Mouse (Mus musculus) ES-Bruce4 (cell line): Measurements from ENCODE around the gene Pla2g12a.

Experiments
- CTCF ChIP-seq: IDR thresholded peaks from one replicate; pipeline ENCODE4 v1.8.1; 2011; ENCODE audit warnings: low read depth, low read length
- POLR2A ChIP-seq: IDR thresholded peaks from one replicate; pipeline ENCODE4 v1.8.1; 2011; ENCODE audit warnings: low read length; ENCODE audit not compliant: insufficient read depth

DNA sequence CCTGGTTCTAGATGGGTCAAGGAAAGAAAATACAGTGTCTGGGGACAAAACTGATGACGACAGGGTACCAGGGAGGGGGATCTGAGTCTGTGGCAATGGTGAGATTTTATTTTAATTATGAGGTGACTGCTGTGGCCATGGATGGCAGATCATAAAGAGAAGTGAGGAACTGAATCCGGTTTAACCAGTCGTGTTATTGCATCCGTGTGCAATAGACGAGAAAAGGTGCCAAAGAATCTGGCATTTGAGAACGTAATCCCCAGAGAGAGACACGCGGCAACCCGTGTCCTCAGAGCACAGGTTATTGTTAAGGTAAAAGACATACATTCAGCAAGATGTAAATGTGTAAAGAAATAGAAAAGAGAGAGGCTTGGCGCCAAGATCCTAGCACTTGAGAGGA lies 1.1 kb upstream of the Pla2g12a start:
- TF ChIP-seq POLR2A (no peak), CTCF (no peak)
